Mouse (Mus musculus) midbrain, embryonic 10.5 days (tissue): Measurements from ENCODE around the gene Commd1. TPM values are rescaled to one million over a fixed set of nuclear protein-coding genes. Genes with fewer than 3 reads are reported as not detected.

ENCODE experiments used
- DNase-seq: peaks from one replicate; pipeline ENCODE4 v3.0.0-alpha.2; 2017; ENCODE audit warnings: low spot score
- H3K27ac ChIP-seq: fragments of 300-500 bp; sonication (generic); replicated peaks from 2 replicates; pipeline ENCODE4 v1.5.1; 2016; ENCODE audit warnings: mild to moderate bottlenecking
- H3K27me3 ChIP-seq: fragments of 300-500 bp; sonication (generic); 2 replicates; pipeline ENCODE4 v1.6.1; 2016; ENCODE audit warnings: low read depth, mild to moderate bottlenecking; ENCODE audit not compliant: poor library complexity, severe bottlenecking
- H3K36me3 ChIP-seq: fragments of 300-500 bp; sonication (generic); 2 replicates; pipeline ENCODE4 v1.6.1; 2016; ENCODE audit warnings: mild to moderate bottlenecking, moderate library complexity
- H3K4me1 ChIP-seq: fragments of 300-500 bp; sonication (generic); 2 replicates; pipeline ENCODE4 v1.6.1; 2016
- H3K4me3 ChIP-seq: fragments of 300-500 bp; sonication (generic); 2 replicates; pipeline ENCODE4 v1.5.1; 2016; ENCODE audit warnings: mild to moderate bottlenecking, moderate library complexity
- H3K9me3 ChIP-seq: fragments of 300-500 bp; sonication (generic); replicated peaks from 2 replicates; pipeline ENCODE4 v1.6.1; 2016; ENCODE audit warnings: mild to moderate bottlenecking
- WGBS: fragments of 180-500 bp; shearing (Covaris S2); methylation state at CpG from one replicate; pipeline ENCODE4 v1.1.7; 2016; 5-methylcytosine and 5-hydroxymethylcytosine counted together
- polyA plus RNA-seq: library from polyadenylated mRNA; unstranded; fragments of >200 nt; fragmentation: Nextera tagmentation; extraction: Ambion mirVana; gene quantifications from 2 replicates; pipeline ENCODE4 v1.2.1, GENCODE M21; 2016

The Commd1 gene
- polyA plus RNA-seq, 1 experiment from 2014 or later, result 427 TPM

- H3K36me3 ChIP-seq, result peaks cover 4% of the 10 kb centered on the region; the same call in 1 of the 2 replicates
- H3K4me1 ChIP-seq, result no peaks in the 10 kb centered on the region
- 78% methylated on average over 2 of the region's 2 CpGs for WGBS
- H3K4me3 ChIP-seq, result no peak overlapping the region
- no peak overlapping the region for H3K27ac ChIP-seq
- no peak for DNase-seq
- no peaks in the 10 kb centered on the region for H3K9me3 ChIP-seq
- no peaks in the 10 kb centered on the region for H3K27me3 ChIP-seq
These were observed 52.1 kb downstream of the Commd1 start for GRCm38 (mm10) chr11:22930129-22930528.

- H3K9me3 ChIP-seq, result no peaks in the 10 kb centered on the region
- no peaks in the 10 kb centered on the region for H3K4me1 ChIP-seq
- no peak overlapping the region for H3K4me3 ChIP-seq
- H3K36me3 ChIP-seq, result peaks cover 4% of the 10 kb centered on the region; the same call in 1 of the 2 replicates
- H3K27ac ChIP-seq, result no peak overlapping the region
- WGBS, result 92% methylated on average over 8 of the region's 8 CpGs
- H3K27me3 ChIP-seq, result no peaks in the 10 kb centered on the region
- no peak for DNase-seq
These were observed 53.5 kb downstream of the Commd1 start for GRCm38 (mm10) chr11:22928586-22929169.

GRCm38 (mm10) chr11:22923606-22924005, 58.6 kb downstream of the Commd1 start:
- no peak overlapping the region for H3K4me3 ChIP-seq
- no peaks in the 10 kb centered on the region for H3K4me1 ChIP-seq
- 77% methylated on average over 2 of the region's 2 CpGs for WGBS
- DNase-seq, result no peak
- no peak overlapping the region for H3K27ac ChIP-seq
- H3K36me3 ChIP-seq, result no peaks in the 10 kb centered on the region
- H3K27me3 ChIP-seq, result no peaks in the 10 kb centered on the region
- no peaks in the 10 kb centered on the region for H3K9me3 ChIP-seq

- H3K36me3 ChIP-seq, result 0 out of 2 replicates have a peak, but pooled peaks cover 3% of the 10 kb centered on the region
- DNase-seq, result no peak
- peaks cover 7% of the 10 kb centered on the region; the same call in 1 of the 2 replicates for H3K4me1 ChIP-seq
- H3K4me3 ChIP-seq, result no peak overlapping the region
- no peak overlapping the region for H3K27ac ChIP-seq
- H3K9me3 ChIP-seq, result no peaks in the 10 kb centered on the region
- WGBS, result 95% methylated on average over 2 of the region's 2 CpGs
- no peaks in the 10 kb centered on the region for H3K27me3 ChIP-seq
These were observed 59.6 kb downstream of the Commd1 start for GRCm38 (mm10) chr11:22922546-22922945.

GRCm38 (mm10) chr11:22919336-22919735, 62.8 kb downstream of the Commd1 start:
- 0 out of 2 replicates have a peak, but pooled peaks cover 7% of the 10 kb centered on the region for H3K36me3 ChIP-seq
- no peak for DNase-seq
- peaks cover 7% of the 10 kb centered on the region; the same call in 1 of the 2 replicates for H3K4me1 ChIP-seq
- H3K27ac ChIP-seq, result no peak overlapping the region
- H3K9me3 ChIP-seq, result no peaks in the 10 kb centered on the region
- no peak overlapping the region for H3K4me3 ChIP-seq
- WGBS, result 79% methylated on average over 2 of the region's 2 CpGs
- H3K27me3 ChIP-seq, result no peaks in the 10 kb centered on the region

- H3K36me3 ChIP-seq, result 0 out of 2 replicates have a peak, but pooled peaks cover 7% of the 10 kb centered on the region
- 87% methylated on average over 7 of the region's 7 CpGs for WGBS
- no peak for DNase-seq
- H3K4me3 ChIP-seq, result no peak overlapping the region
- no peaks in the 10 kb centered on the region for H3K9me3 ChIP-seq
- H3K27me3 ChIP-seq, result no peaks in the 10 kb centered on the region
- H3K27ac ChIP-seq, result no peak overlapping the region
- H3K4me1 ChIP-seq, result peaks cover 7% of the 10 kb centered on the region; the same call in 1 of the 2 replicates
These were observed 64.4 kb downstream of the Commd1 start for GRCm38 (mm10) chr11:22917786-22918185.

- no peaks in the 10 kb centered on the region for H3K9me3 ChIP-seq
- 76% methylated on average over 4 of the region's 4 CpGs for WGBS
- no peaks in the 10 kb centered on the region for H3K27me3 ChIP-seq
- no peak overlapping the region for H3K27ac ChIP-seq
- 0 out of 2 replicates have a peak, but pooled peaks cover 7% of the 10 kb centered on the region for H3K36me3 ChIP-seq
- H3K4me1 ChIP-seq, result peaks cover 7% of the 10 kb centered on the region; the same call in 1 of the 2 replicates
- H3K4me3 ChIP-seq, result no peak overlapping the region
- no peak for DNase-seq
These were observed 68.4 kb downstream of the Commd1 start for GRCm38 (mm10) chr11:22913744-22914143.

- H3K36me3 ChIP-seq, result no peaks in the 10 kb centered on the region
- H3K27me3 ChIP-seq, result no peaks in the 10 kb centered on the region
- H3K4me3 ChIP-seq, result no peak overlapping the region
- H3K9me3 ChIP-seq, result no peaks in the 10 kb centered on the region
- no peak for DNase-seq
- no peak overlapping the region for H3K27ac ChIP-seq
- H3K4me1 ChIP-seq, result no peaks in the 10 kb centered on the region
- WGBS, result 96% methylated on average over 7 of the region's 7 CpGs
These were observed 70.4 kb downstream of the Commd1 start for GRCm38 (mm10) chr11:22911831-22912230.

GRCm38 (mm10) chr11:22906453-22906865, 75.7 kb downstream of the Commd1 start:
- Histone ChIP-seq H3K4me1 (no peaks in the 10 kb centered on the region), H3K36me3 (no peaks in the 10 kb centered on the region), H3K27me3 (no peaks in the 10 kb centered on the region), H3K27ac (no peak overlapping the region), H3K4me3 (no peak overlapping the region), H3K9me3 (no peaks in the 10 kb centered on the region)
- DNase-seq, result no peak

- H3K9me3 ChIP-seq, result no peaks in the 10 kb centered on the region
- no peaks in the 10 kb centered on the region for H3K4me1 ChIP-seq
- no peak overlapping the region for H3K27ac ChIP-seq
- H3K4me3 ChIP-seq, result no peak overlapping the region
- 91% methylated on average over 2 of the region's 2 CpGs for WGBS
- H3K36me3 ChIP-seq, result peaks cover 18% of the 10 kb centered on the region
- no peak for DNase-seq
- H3K27me3 ChIP-seq, result no peaks in the 10 kb centered on the region
These were observed 79.3 kb downstream of the Commd1 start for GRCm38 (mm10) chr11:22902923-22903322.

- DNase-seq, result no peak
- 88% methylated on average over 3 of the region's 3 CpGs for WGBS
- no peaks in the 10 kb centered on the region for H3K4me1 ChIP-seq
These were observed 82.1 kb downstream of the Commd1 start for GRCm38 (mm10) chr11:22900041-22900440.

GRCm38 (mm10) chr11:22897642-22898041, 84.5 kb downstream of the Commd1 start:
- no peak for DNase-seq
- H3K36me3 ChIP-seq, result peaks cover 20% of the 10 kb centered on the region
- no peak overlapping the region for H3K27ac ChIP-seq
- H3K9me3 ChIP-seq, result no peaks in the 10 kb centered on the region
- no peaks in the 10 kb centered on the region for H3K27me3 ChIP-seq
- H3K4me1 ChIP-seq, result no peaks in the 10 kb centered on the region
- no peak overlapping the region for H3K4me3 ChIP-seq
- 93% methylated on average over 4 of the region's 4 CpGs for WGBS

More at GRCm38 (mm10) chr11:22900041-22900440, 82.1 kb downstream of the Commd1 start:
- Histone ChIP-seq H3K9me3 (no peaks in the 10 kb centered on the region), H3K27me3 (no peaks in the 10 kb centered on the region), H3K27ac (no peak overlapping the region), H3K4me3 (no peak overlapping the region), H3K36me3 (peaks cover 20% of the 10 kb centered on the region)

- H3K4me3 ChIP-seq, result no peak overlapping the region
- no peak for DNase-seq
- peaks cover 20% of the 10 kb centered on the region for H3K36me3 ChIP-seq
- no peaks in the 10 kb centered on the region for H3K9me3 ChIP-seq
- 95% methylated on average over 4 of the region's 4 CpGs for WGBS
- no peaks in the 10 kb centered on the region for H3K27me3 ChIP-seq
- H3K4me1 ChIP-seq, result no peaks in the 10 kb centered on the region
- H3K27ac ChIP-seq, result no peak overlapping the region
These were observed 85.1 kb downstream of the Commd1 start for GRCm38 (mm10) chr11:22897127-22897526.
